Mouse (Mus musculus) cerebellum, adult (tissue): ENCODE data around the gene Kcnip3.

Experiments used
- ATAC-seq: cut with Nextera tagmentation; 2 replicates; pipeline ENCODE4 v1.9.2; 2017; ENCODE audit warnings: mild to moderate bottlenecking, moderate library complexity, mixed read lengths; ENCODE audit not compliant: insufficient number of reproducible peaks, low FRiP score, low TSS enrichment

Gene Kcnip3

GRCm38 (mm10) chr2:127518831-127519230, 3.1 kb downstream of the Kcnip3 start:
- no peak for ATAC-seq

- ATAC-seq = no peak
These were observed 3.6 kb downstream of the Kcnip3 start for GRCm38 (mm10) chr2:127518273-127518672.

- no peak for ATAC-seq
These were observed 4.8 kb downstream of the Kcnip3 start for GRCm38 (mm10) chr2:127517081-127517480.

GRCm38 (mm10) chr2:127514380-127515124, 7.3 kb downstream of the Kcnip3 start:
- ATAC-seq = no peak

- ATAC-seq = no peak
These were observed 8.7 kb downstream of the Kcnip3 start for GRCm38 (mm10) chr2:127513244-127513643.

GRCm38 (mm10) chr2:127511426-127511825, 10.5 kb downstream of the Kcnip3 start:
- no peak for ATAC-seq

GRCm38 (mm10) chr2:127507967-127508660, 13.8 kb downstream of the Kcnip3 start:
- ATAC-seq = no peak

- ATAC-seq = peak; percentile 39
These were observed 14.7 kb downstream of the Kcnip3 start for GRCm38 (mm10) chr2:127507077-127507774.

- no peak for ATAC-seq
These were observed 15.7 kb downstream of the Kcnip3 start for GRCm38 (mm10) chr2:127506131-127506632.

GRCm38 (mm10) chr2:127505196-127505595, 16.7 kb downstream of the Kcnip3 start:
- ATAC-seq = no peak

- no peak for ATAC-seq
These were observed 17.9 kb downstream of the Kcnip3 start for GRCm38 (mm10) chr2:127503751-127504549.

- ATAC-seq = no peak
These were observed 20.8 kb downstream of the Kcnip3 start for GRCm38 (mm10) chr2:127501061-127501460.

- no peak for ATAC-seq
These were observed 23.1 kb downstream of the Kcnip3 start for GRCm38 (mm10) chr2:127498750-127499149.

GRCm38 (mm10) chr2:127496321-127496720, 25.6 kb downstream of the Kcnip3 start:
- no peak for ATAC-seq

- ATAC-seq = no peak
These were observed 37.3 kb downstream of the Kcnip3 start for GRCm38 (mm10) chr2:127484476-127485170.

- ATAC-seq = no peak; the same call in 1 of the 2 replicates
These were observed 38.9 kb downstream of the Kcnip3 start for GRCm38 (mm10) chr2:127483001-127483400.

- no peak; the same call in 1 of the 2 replicates for ATAC-seq
These were observed 39.4 kb downstream of the Kcnip3 start for GRCm38 (mm10) chr2:127482533-127482911.

- ATAC-seq = no peak
These were observed 39.9 kb downstream of the Kcnip3 start for GRCm38 (mm10) chr2:127481841-127482532.

- no peak for ATAC-seq
These were observed 42.1 kb downstream of the Kcnip3 start for GRCm38 (mm10) chr2:127479763-127480162.
